Mouse (Mus musculus): ENCODE results near the gene Plxna2. TPM values are rescaled to one million over a fixed set of nuclear protein-coding genes. Genes with fewer than 3 reads are reported as not detected.

Gene Plxna2
- polyA plus RNA-seq, 1 experiment, result 1.2 TPM

DNA sequence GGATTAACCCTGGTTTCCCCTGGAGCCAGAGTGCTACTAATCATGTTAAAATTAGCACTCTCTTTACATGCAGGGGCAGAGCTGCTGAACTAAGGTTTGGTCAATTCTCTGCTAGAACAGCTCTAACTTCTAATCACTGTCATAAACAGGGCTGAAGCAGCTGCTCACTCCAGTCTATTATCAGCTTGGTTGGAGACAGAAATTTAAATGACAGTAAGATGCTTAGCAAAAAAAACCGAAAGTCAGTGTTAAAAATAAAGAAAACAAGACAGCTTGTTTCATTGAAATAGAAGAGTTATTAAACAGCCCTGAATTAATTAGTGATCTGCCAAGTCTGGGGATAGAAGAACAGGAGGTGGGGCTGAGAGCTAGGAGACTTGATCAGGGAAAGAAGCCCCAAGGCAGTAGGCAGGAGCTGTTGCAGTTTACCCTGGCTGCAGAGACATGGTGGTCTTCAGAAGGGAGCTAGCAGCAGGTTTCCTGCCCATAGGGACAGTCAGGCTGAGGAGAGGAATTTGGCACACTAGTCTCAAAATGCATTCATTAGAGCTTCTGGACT lies 12.6 kb downstream of the Plxna2 start:
- TF ChIP-seq POLR2A (IDR thresholded peaks at IDR 0.05; ENCODE audit: low read depth, low read length) (no peak), CTCF (IDR thresholded peaks at IDR 0.05; ENCODE audit: extremely low read depth, insufficient read depth, insufficient read length, insufficient replicate concordance) (no peak)
- WGBS, result 82% methylated on average over 1 of the region's 1 CpGs

DNA sequence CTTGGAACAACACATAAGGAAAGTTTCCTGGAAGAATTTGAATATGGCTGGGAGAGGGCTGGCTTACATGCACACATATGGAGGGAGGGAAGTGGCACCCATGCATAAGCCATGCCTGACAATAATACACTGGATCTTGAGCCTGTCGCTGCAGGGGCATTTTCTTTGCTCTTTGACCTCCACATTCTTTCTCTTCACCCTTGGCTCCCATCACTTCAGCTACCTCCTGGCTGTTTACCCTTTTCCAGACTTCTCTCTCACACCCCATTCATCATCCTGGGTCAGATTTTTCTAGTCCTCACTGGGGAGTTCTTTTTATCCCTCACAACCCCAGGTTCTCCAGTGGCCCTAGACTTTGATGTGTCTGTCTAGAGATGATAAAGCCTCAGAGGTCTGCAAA lies 13.6 kb downstream of the Plxna2 start:
- Histone ChIP-seq H3K36me3 (ENCODE audit: control insufficient read depth, insufficient read depth, low read length) (no peaks in the 10 kb centered on the region), H3K27ac (ENCODE audit: insufficient read depth, low read length) (no peak overlapping the region), H3K4me3 (ENCODE audit: extremely low read depth, insufficient read depth, insufficient read length) (no peak overlapping the region), H3K4me1 (ENCODE audit: control insufficient read depth, insufficient read depth, insufficient read length) (no peaks in the 10 kb centered on the region), H3K27me3 (ENCODE audit: control insufficient read depth, insufficient read depth, low read length) (no peaks in the 10 kb centered on the region)
- DNase-seq (ENCODE audit: low read depth in 1 of 2, low spot score in 2 of 2), result no peak
- WGBS, result 96% methylated on average over 1 of the region's 1 CpGs
- TF ChIP-seq CTCF (IDR thresholded peaks at IDR 0.05; ENCODE audit: extremely low read depth, insufficient read depth, insufficient read length, insufficient replicate concordance) (no peak), POLR2A (IDR thresholded peaks at IDR 0.05; ENCODE audit: low read depth, low read length) (no peak)

More for the DNA sequence above, 12.6 kb downstream of the Plxna2 start:
- Histone ChIP-seq H3K4me1 (ENCODE audit: control insufficient read depth, insufficient read depth, insufficient read length) (no peaks in the 10 kb centered on the region), H3K27me3 (ENCODE audit: control insufficient read depth, insufficient read depth, low read length) (no peaks in the 10 kb centered on the region), H3K4me3 (ENCODE audit: extremely low read depth, insufficient read depth, insufficient read length) (no peak overlapping the region), H3K27ac (ENCODE audit: insufficient read depth, low read length) (no peak overlapping the region), H3K36me3 (ENCODE audit: control insufficient read depth, insufficient read depth, low read length) (no peaks in the 10 kb centered on the region)
- no peak for DNase-seq (ENCODE audit: low read depth in 1 of 2, low spot score in 2 of 2)

- Histone ChIP-seq H3K4me3 (ENCODE audit: extremely low read depth, insufficient read depth, insufficient read length) (no peak overlapping the region), H3K36me3 (ENCODE audit: control insufficient read depth, insufficient read depth, low read length) (no peaks in the 10 kb centered on the region), H3K4me1 (ENCODE audit: control insufficient read depth, insufficient read depth, insufficient read length) (no peaks in the 10 kb centered on the region), H3K27me3 (ENCODE audit: control insufficient read depth, insufficient read depth, low read length) (no peaks in the 10 kb centered on the region), H3K27ac (ENCODE audit: insufficient read depth, low read length) (no peak overlapping the region)
- 93% methylated on average over 1 of the region's 1 CpGs for WGBS
- TF ChIP-seq POLR2A (IDR thresholded peaks at IDR 0.05; ENCODE audit: low read depth, low read length), result no peak
- no peak for TF ChIP-seq CTCF (IDR thresholded peaks at IDR 0.05; ENCODE audit: extremely low read depth, insufficient read depth, insufficient read length, insufficient replicate concordance)
- DNase-seq (ENCODE audit: low read depth in 1 of 2, low spot score in 2 of 2), result no peak
These were observed 14.0 kb downstream of the Plxna2 start for GRCm38 (mm10) chr1:194632029-194632428.

DNA sequence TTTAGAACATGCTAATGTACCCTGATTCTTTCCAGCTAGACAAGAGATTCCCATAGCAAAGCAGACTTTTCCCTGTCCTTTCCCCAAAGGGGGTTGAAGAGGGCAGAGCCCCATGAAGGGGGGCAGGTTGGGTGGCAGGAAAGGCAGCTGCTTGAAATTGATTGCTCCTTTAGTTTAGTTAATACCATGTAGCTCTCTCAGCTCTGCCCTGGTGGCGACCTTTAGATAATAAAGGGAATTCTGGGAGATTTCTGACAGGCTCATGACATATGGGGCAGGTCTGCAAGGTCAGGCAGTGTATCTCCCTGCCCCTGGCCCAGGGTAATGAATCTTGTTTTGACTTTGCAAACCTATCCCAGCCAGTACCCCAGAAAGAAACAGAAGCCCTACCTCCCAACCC lies 17.4 kb downstream of the Plxna2 start:
- DNase-seq (ENCODE audit: low read depth in 1 of 2, low spot score in 2 of 2), result no peak
- no peaks in the 10 kb centered on the region for H3K4me1 ChIP-seq (ENCODE audit: control insufficient read depth, insufficient read depth, insufficient read length)
- WGBS, result 43% methylated on average over 1 of the region's 1 CpGs
- H3K27ac ChIP-seq (ENCODE audit: insufficient read depth, low read length), result no peak overlapping the region
- TF ChIP-seq POLR2A (IDR thresholded peaks at IDR 0.05; ENCODE audit: low read depth, low read length), result no peak
- no peak for TF ChIP-seq CTCF (IDR thresholded peaks at IDR 0.05; ENCODE audit: extremely low read depth, insufficient read depth, insufficient read length, insufficient replicate concordance)
- H3K36me3 ChIP-seq (ENCODE audit: control insufficient read depth, insufficient read depth, low read length), result no peaks in the 10 kb centered on the region
- no peaks in the 10 kb centered on the region for H3K27me3 ChIP-seq (ENCODE audit: control insufficient read depth, insufficient read depth, low read length)
- no peak overlapping the region for H3K4me3 ChIP-seq (ENCODE audit: extremely low read depth, insufficient read depth, insufficient read length)

- Histone ChIP-seq H3K4me1 (ENCODE audit: control insufficient read depth, insufficient read depth, insufficient read length) (no peaks in the 10 kb centered on the region), H3K27ac (ENCODE audit: insufficient read depth, low read length) (no peak overlapping the region)
These were observed 17.9 kb downstream of the Plxna2 start for GRCm38 (mm10) chr1:194635942-194636341.

DNA sequence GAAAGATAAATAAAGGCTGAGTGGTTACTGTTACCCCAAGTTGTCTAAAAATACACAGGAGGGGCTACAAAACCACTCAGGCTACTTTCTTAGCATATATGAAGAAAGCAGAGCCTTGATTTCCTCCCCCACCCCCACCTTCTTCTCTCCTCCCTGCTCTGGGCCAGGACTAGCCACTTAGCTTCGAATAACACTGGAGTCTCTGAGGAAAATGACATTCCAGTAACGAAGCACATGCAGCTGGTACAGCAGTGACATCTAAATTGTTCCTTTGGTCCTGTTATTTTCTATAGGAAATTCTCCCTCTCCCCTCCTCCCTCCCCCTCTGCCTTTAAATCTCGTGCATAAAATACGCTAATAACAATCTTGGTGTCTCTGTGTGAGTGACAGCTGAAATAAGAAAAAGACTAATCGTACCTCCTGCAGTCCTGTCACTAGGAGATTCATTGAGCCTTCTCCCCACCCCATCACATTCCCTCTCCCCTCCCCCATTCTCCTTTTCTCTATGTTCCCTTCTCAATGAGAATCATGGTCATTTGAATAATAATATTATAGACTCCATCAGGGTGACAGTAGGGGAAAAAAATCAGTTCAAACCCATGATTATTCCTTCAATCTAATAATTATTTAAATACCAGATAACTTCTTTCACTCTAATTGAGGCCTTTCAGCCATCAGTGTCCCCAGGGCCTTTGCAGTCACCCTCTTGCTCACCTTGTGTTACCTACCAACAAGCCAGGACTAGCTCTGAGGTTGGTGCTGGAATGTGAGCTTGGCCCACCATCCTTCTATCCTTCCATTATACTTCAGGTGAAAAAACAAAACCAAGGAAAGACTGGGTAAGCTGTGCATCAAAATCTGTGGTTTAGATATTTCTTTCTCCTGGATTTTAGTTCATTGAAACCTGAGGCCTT lies 19.6 kb downstream of the Plxna2 start:
- Histone ChIP-seq H3K27me3 (ENCODE audit: control insufficient read depth, insufficient read depth, low read length) (no peaks in the 10 kb centered on the region), H3K4me3 (ENCODE audit: extremely low read depth, insufficient read depth, insufficient read length) (no peak overlapping the region), H3K36me3 (ENCODE audit: control insufficient read depth, insufficient read depth, low read length) (no peaks in the 10 kb centered on the region), H3K4me1 (ENCODE audit: control insufficient read depth, insufficient read depth, insufficient read length) (no peaks in the 10 kb centered on the region), H3K27ac (ENCODE audit: insufficient read depth, low read length) (no peak overlapping the region)
- DNase-seq (ENCODE audit: low read depth in 1 of 2, low spot score in 2 of 2), result no peak
- 71% methylated on average over 5 of the region's 5 CpGs for WGBS
- TF ChIP-seq POLR2A (IDR thresholded peaks at IDR 0.05; ENCODE audit: low read depth, low read length) (no peak), CTCF (IDR thresholded peaks at IDR 0.05; ENCODE audit: extremely low read depth, insufficient read depth, insufficient read length, insufficient replicate concordance) (no peak)

More at GRCm38 (mm10) chr1:194635942-194636341, 17.9 kb downstream of the Plxna2 start:
- WGBS, result 88% methylated on average over 3 of the region's 3 CpGs
- H3K36me3 ChIP-seq (ENCODE audit: control insufficient read depth, insufficient read depth, low read length), result no peaks in the 10 kb centered on the region
- H3K27me3 ChIP-seq (ENCODE audit: control insufficient read depth, insufficient read depth, low read length), result no peaks in the 10 kb centered on the region
- H3K4me3 ChIP-seq (ENCODE audit: extremely low read depth, insufficient read depth, insufficient read length), result no peak overlapping the region
- TF ChIP-seq CTCF (IDR thresholded peaks at IDR 0.05; ENCODE audit: extremely low read depth, insufficient read depth, insufficient read length, insufficient replicate concordance) (no peak), POLR2A (IDR thresholded peaks at IDR 0.05; ENCODE audit: low read depth, low read length) (no peak)
- no peak for DNase-seq (ENCODE audit: low read depth in 1 of 2, low spot score in 2 of 2)

All from spleen, adult 2 months (tissue).